Mouse (Mus musculus) liver, embryonic 14.5 days (tissue): Measurements from ENCODE around the gene Cd86.
A peak's percentile ranks its signal among the peaks of the same experiment; 100 is the strongest.

Source experiments
- CTCF ChIP-seq: IDR thresholded peaks from 2 replicates; pipeline ENCODE4 v1.5.1; 2016; ENCODE audit warnings: antibody characterized with exemption, low read depth, control low read depth
- EP300 ChIP-seq: IDR thresholded peaks from 2 replicates; pipeline ENCODE4 v1.6.1; 2016; ENCODE audit warnings: antibody characterized with exemption, low read depth

GRCm38 (mm10) chr16:36710794-36711193 lies 44.9 kb upstream of the Cd86 start:
- TF ChIP-seq EP300 (no peak), CTCF (peak; percentile 21; the same call in 1 of the 2 replicates)
